Mouse (Mus musculus) lung, postnatal 0 days (tissue): ENCODE results near the gene Rfx1. TPM values are rescaled to one million over a fixed set of nuclear protein-coding genes. Genes with fewer than 3 reads are reported as not detected.

Experiments used
- ATAC-seq: fragments of 200-750 bp; cut with Nextera tagmentation; 2 replicates; pipeline ENCODE4 v1.8.0; 2017; ENCODE audit warnings: moderate library complexity
- DNase-seq: peaks from one replicate; pipeline ENCODE4 v3.0.0-alpha.2; 2016; ENCODE audit warnings: low spot score
- H3K27ac ChIP-seq: fragments of 300-500 bp; sonication (generic); 2 replicates; pipeline ENCODE4 v1.5.1; 2014; ENCODE audit warnings: antibody characterized with exemption, mild to moderate bottlenecking, low read length, mixed read lengths
- H3K27me3 ChIP-seq: fragments of 300-500 bp; sonication (generic); replicated peaks from 2 replicates; pipeline ENCODE4 v1.6.1; 2014; ENCODE audit warnings: low read length, mixed read lengths; ENCODE audit not compliant: insufficient read depth
- H3K36me3 ChIP-seq: fragments of 300-500 bp; sonication (generic); 2 replicates; pipeline ENCODE4 v1.6.1; 2014; ENCODE audit warnings: low read length, mixed read lengths; ENCODE audit not compliant: insufficient read depth
- H3K4me1 ChIP-seq: fragments of 300-500 bp; sonication (generic); 2 replicates; pipeline ENCODE4 v1.6.1; 2014; ENCODE audit warnings: antibody characterized with exemption, low read depth, low read length, mixed read lengths; ENCODE audit not compliant: insufficient read depth
- H3K4me2 ChIP-seq: fragments of 300-500 bp; sonication (generic); replicated peaks from 2 replicates; pipeline ENCODE4 v1.6.1; 2014; ENCODE audit warnings: low read depth, mild to moderate bottlenecking, low read length, moderate library complexity, mixed read lengths
- H3K4me3 ChIP-seq: fragments of 300-500 bp; sonication (generic); 2 replicates; pipeline ENCODE4 v1.5.1; 2014; ENCODE audit warnings: low read depth, low read length
- H3K9ac ChIP-seq: fragments of 300-500 bp; sonication (generic); replicated peaks from 2 replicates; pipeline ENCODE4 v1.6.1; 2014; ENCODE audit warnings: low read depth, mild to moderate bottlenecking
- H3K9me3 ChIP-seq: fragments of 300-500 bp; sonication (generic); 2 replicates; pipeline ENCODE4 v1.6.1; 2016; ENCODE audit warnings: low read length, mixed read lengths
- CTCF ChIP-seq: IDR thresholded peaks from 2 replicates; pipeline ENCODE4 v1.5.1; 2016; ENCODE audit warnings: antibody characterized with exemption, mild to moderate bottlenecking
- EP300 ChIP-seq: IDR thresholded peaks from 2 replicates; pipeline ENCODE4 v1.6.1; 2016; ENCODE audit warnings: antibody characterized with exemption, mild to moderate bottlenecking, control low read depth
- WGBS: fragments of 180-500 bp; shearing (Covaris S2); extraction: QIAGEN DNeasy Blood & Tissue Kit; methylation state at CpG from one replicate; pipeline ENCODE4 v1.1.7; 2014; 5-methylcytosine and 5-hydroxymethylcytosine counted together
- polyA plus RNA-seq: library from polyadenylated mRNA; unstranded; fragments of >200 nt; fragmentation: Nextera tagmentation; extraction: Ambion mirVana; gene quantifications from 2 replicates; pipeline ENCODE4 v1.2.1, GENCODE M21; 2015

Gene Rfx1
- polyA plus RNA-seq, 1 experiment from 2014 or later, result 5.2 TPM

DNA sequence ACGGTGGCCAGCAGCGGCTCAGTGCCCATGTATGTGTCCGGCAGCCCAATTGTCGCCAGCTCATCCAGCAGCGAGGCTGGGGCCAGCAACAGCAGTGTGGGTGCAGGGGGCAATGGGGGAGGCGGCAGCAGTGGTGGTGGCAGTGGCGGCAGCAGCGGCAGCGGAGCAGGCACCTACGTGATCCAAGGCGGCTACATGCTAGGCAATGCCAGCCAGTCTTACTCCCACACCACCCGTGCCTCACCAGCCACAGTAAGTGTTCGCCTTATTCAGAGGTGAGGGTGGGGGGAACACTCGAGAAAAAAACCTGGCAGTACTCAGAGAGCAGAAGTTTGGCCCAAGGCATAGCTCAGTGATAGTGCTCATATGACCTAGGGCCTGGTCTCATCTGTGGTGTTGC is 21.2 kb downstream of the Rfx1 start:
- Histone ChIP-seq H3K27ac (no peak overlapping the region), H3K27me3 (no peaks in the 10 kb centered on the region), H3K9ac (no peak overlapping the region), H3K4me3 (no peak overlapping the region), H3K9me3 (no peaks in the 10 kb centered on the region), H3K36me3 (peaks cover 30% of the 10 kb centered on the region), H3K4me2 (no peak overlapping the region), H3K4me1 (no peaks in the 10 kb centered on the region)
- WGBS, result 95% methylated on average over 14 of the region's 14 CpGs
- no peak for TF ChIP-seq CTCF
- no peak for TF ChIP-seq EP300
- no peak for DNase-seq
- ATAC-seq, result no peak

DNA sequence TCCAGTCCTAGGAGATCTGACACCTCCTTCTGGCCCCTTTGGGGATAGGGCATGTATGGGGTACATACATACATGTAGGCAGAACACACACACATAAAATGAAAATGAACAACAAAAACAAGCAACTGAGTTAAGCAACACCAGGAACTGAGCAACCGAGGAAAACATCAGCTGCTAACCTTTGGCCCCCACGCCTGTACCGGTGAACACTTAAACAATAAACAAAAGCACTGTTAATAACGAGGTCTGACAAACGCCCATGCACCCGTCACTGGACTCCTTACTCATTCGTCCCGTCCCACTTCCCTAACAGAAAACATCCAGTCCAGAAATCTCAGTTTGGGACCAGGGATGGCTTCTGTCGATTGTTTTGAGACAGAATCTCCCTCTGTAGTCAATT is 22.6 kb downstream of the Rfx1 start:
- WGBS, result 59% methylated on average over 9 of the region's 9 CpGs

DNA sequence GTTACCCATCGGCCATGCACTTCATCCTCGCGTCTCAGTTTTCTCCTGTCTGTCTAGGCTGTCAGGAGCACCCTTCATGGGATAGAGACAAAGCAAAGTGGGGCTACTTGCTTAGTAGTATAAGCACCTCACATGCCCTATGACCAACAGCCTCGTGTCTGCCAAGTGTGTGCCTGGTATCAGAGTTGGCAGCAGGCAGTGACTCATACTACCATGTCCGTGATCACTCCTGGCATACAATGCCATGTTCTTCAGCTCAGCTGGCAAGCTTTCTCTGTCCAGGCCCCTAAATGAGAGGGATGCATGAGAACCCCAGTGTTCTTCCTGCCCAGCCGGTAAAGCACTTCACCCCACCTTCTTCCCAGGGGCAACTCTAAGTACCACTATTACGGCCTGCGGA is 24.0 kb downstream of the Rfx1 start:
- 84% methylated on average over 8 of the region's 8 CpGs for WGBS

More for the DNA sequence above, 22.6 kb downstream of the Rfx1 start:
- ATAC-seq (no peak), DNase-seq (no peak)
- Histone ChIP-seq H3K4me3 (no peak overlapping the region), H3K4me1 (no peaks in the 10 kb centered on the region), H3K27ac (no peak overlapping the region), H3K36me3 (peaks cover 23% of the 10 kb centered on the region; the same call in 1 of the 2 replicates), H3K9ac (no peak overlapping the region), H3K9me3 (no peaks in the 10 kb centered on the region), H3K27me3 (no peaks in the 10 kb centered on the region), H3K4me2 (no peak overlapping the region)
- no peak for TF ChIP-seq CTCF
- no peak for TF ChIP-seq EP300

DNA sequence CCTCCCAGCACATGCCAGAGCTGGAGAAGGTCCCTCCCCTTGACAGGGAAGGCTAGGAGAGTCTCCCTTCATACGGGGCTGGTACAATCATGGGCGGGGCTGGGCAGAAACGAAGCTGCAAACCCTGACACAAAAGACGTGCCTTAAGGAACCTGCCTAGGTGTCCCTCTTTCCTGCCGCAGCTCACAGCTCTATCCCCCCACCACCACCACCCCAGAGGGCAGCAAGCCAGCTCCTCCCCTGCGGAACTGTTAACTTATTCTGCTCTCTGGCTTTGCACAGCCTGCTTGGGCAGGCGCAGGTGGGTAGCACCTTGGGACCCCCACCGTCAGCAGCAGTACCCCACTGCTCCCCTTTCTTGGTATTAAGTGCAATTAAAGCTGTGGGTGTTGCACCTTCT is 29.4 kb downstream of the Rfx1 start:
- Histone ChIP-seq H3K4me2 (no peak overlapping the region), H3K9ac (no peak overlapping the region), H3K4me1 (no peaks in the 10 kb centered on the region), H3K27ac (no peak overlapping the region), H3K36me3 (peaks cover 32% of the 10 kb centered on the region; the same call in 1 of the 2 replicates), H3K4me3 (no peak overlapping the region), H3K27me3 (no peaks in the 10 kb centered on the region), H3K9me3 (no peaks in the 10 kb centered on the region)
- ATAC-seq (no peak), DNase-seq (no peak)
- 62% methylated on average over 8 of the region's 8 CpGs for WGBS
- no peak for TF ChIP-seq EP300
- no peak for TF ChIP-seq CTCF

More for the DNA sequence above, 24.0 kb downstream of the Rfx1 start:
- Histone ChIP-seq H3K4me2 (no peak overlapping the region), H3K36me3 (peaks cover 20% of the 10 kb centered on the region; the same call in 1 of the 2 replicates), H3K4me1 (no peaks in the 10 kb centered on the region), H3K9me3 (no peaks in the 10 kb centered on the region), H3K27me3 (no peaks in the 10 kb centered on the region), H3K9ac (no peak overlapping the region), H3K27ac (no peak overlapping the region), H3K4me3 (no peak overlapping the region)
- DNase-seq (no peak), ATAC-seq (no peak)
- TF ChIP-seq CTCF, result no peak
- TF ChIP-seq EP300, result no peak

DNA sequence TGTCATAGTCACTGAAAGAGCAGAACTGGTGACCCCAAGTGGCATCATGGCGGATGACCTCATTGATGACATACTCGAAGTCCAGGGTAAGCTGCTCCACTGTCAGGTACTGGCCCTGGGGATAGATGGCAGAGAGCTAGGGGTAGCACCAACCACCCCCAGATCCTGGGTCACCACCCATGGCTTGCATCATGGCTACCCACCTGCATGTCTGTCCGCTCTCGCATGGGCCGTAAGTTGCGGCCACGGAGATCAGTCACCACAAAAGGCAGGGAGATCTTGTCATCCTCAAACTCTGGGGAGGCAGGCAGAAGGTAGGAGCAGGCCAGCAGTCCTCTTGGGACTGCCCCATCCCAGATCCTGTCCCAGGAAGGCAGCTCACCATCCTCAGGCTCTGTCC is 31.7 kb downstream of the Rfx1 start:
- no peak for TF ChIP-seq CTCF
- no peak for TF ChIP-seq EP300
- Histone ChIP-seq H3K4me3 (no peak overlapping the region), H3K9ac (no peak overlapping the region), H3K27me3 (no peaks in the 10 kb centered on the region), H3K4me1 (no peaks in the 10 kb centered on the region), H3K27ac (no peak overlapping the region), H3K4me2 (no peak overlapping the region), H3K36me3 (peaks cover 29% of the 10 kb centered on the region; the same call in 1 of the 2 replicates), H3K9me3 (no peaks in the 10 kb centered on the region)
- 96% methylated on average over 7 of the region's 7 CpGs for WGBS
- ATAC-seq (no peak), DNase-seq (no peak)

DNA sequence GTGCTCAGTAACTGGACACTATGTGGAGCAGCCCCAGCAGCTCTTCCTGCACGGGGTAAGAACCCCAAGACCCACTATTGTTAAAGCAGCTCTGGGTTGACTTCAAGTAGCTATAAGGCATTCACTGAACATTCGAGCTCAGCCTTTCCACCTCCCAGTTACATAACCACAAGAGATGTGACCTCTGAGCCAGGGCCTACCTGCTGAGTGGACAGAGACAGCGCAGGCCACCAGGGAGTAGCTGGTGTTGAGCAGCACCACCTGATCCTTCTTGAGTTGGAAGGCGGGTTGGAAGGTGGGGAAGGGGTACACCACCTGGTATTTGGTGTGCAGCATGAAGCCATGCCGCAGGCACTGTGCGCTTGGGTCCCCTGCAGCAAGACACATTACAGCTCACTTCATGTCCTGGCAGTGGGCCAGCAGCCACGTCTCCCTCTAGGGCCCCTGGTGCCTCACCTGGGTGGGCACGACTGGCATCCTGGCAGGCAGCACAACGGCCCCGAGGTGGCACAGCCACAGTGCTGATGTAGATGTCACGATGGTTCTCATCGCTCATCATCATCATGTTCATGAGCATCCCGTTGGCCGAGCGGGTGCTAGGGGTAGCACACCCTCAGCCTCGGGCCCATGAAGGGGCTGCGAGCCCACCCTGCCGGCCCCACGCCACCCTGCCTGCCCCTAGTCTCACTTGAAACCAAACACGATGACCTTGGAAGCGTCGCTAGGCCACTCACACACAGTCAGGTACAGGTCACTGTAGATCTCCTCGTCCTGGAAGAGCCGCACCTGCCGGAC is 35.0 kb downstream of the Rfx1 start:
- Histone ChIP-seq H3K9ac (no peak overlapping the region), H3K36me3 (peaks cover 17% of the 10 kb centered on the region; the same call in 1 of the 2 replicates), H3K27me3 (no peaks in the 10 kb centered on the region), H3K4me3 (no peak overlapping the region), H3K27ac (no peak overlapping the region), H3K9me3 (no peaks in the 10 kb centered on the region), H3K4me2 (no peak overlapping the region), H3K4me1 (peaks cover 5% of the 10 kb centered on the region; the same call in 1 of the 2 replicates)
- no peak for ATAC-seq
- 85% methylated on average over 25 of the region's 25 CpGs for WGBS
- no peak for TF ChIP-seq CTCF
- no peak for TF ChIP-seq EP300
- DNase-seq, result no peak
